ENCODE assay signal across 8 mouse cellular contexts in the genomic region with DNA sequence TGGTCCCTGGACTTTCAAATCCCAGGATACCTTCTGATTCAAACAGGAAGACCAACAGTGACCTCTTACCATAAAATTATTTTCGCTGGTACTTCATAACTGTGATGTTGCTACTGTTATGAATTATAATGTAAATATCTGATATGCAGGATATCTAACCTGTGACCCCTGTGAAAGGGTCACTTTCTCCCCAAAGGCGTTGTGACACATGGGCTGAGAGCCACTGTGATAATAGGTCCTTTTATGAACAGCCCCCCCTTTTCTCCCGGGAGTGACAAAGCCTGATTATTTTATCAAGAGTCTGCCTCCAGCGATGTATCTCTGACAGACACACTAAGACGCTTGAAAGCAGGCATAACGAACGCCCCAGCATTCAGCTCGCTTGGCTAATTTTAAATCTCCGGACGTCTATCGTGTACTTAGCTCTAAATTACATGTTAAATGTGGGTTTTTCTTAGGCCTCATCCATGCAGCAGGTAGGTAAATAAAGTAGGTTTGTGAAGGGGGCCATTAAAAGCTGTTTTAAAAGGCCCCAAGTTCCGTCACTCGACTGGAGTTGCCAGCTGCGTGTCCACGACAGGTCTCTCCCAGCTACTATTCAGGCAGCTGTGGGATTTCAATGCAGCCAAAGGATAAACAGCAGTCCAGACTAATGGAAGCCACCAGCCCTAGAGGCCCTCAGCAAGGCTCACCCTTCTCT. TPM values are rescaled to one million over a fixed set of nuclear protein-coding genes. Genes with fewer than 3 reads are reported as not detected.
DNase-seq lines count a peak whose midpoint lies in the region; ATAC-seq lines count a peak whose summit lies in the region.

No protein-coding gene starts in this region.

- peak overlapping the region; percentile 54 for H3K4me3 ChIP-seq in heart, embryonic 10.5 days
- H3K4me3 ChIP-seq in hindbrain, embryonic 11.5 days (ENCODE audit: low read depth, low read length), result peak overlapping the region; percentile 24

- H3K27me3 ChIP-seq in heart, embryonic 10.5 days (ENCODE audit: insufficient read depth, poor library complexity, severe bottlenecking), result no peaks in the 10 kb centered on the region
- no peaks in the 10 kb centered on the region for H3K27me3 ChIP-seq in hindbrain, embryonic 11.5 days (ENCODE audit: control insufficient read depth, insufficient read depth, low read length)

- H3K27ac ChIP-seq in heart, embryonic 10.5 days, result 0 out of 2 replicates have a peak overlapping the region, but pooled peaks have one; percentile 31
- H3K27ac ChIP-seq in hindbrain, embryonic 11.5 days (ENCODE audit: low read depth, low read length), result peak overlapping the region; percentile 73

- peak; percentile 31 for ATAC-seq in common myeloid progenitor, adult 5-6 weeks (replicated peaks; ENCODE audit: low read depth, poor library complexity, severe bottlenecking)
- ATAC-seq in hindbrain, embryonic 11.5 days (ENCODE audit: low FRiP score), result peak; percentile 66
- ATAC-seq in megakaryocyte-erythroid progenitor cell, adult 5-6 weeks (replicated peaks; ENCODE audit: low FRiP score, low TSS enrichment, poor library complexity, severe bottlenecking), result peak; percentile 51

- 21% methylated on average over 15 of the region's 15 CpGs for WGBS in heart, embryonic 10.5 days
- 24% methylated on average over 15 of the region's 15 CpGs for WGBS in hindbrain, embryonic 11.5 days

- intact Hi-C loops in heart, postnatal 14 days (cut with DNase I), result loop anchor here (1.0 kb wide), 1 partner anchor 55 kb away; no protein-coding TSS in a partner anchor

- H3K9me3 ChIP-seq in heart, embryonic 10.5 days, result no peaks in the 10 kb centered on the region
- H3K9me3 ChIP-seq in hindbrain, embryonic 11.5 days (ENCODE audit: control insufficient read depth, low read length), result no peaks in the 10 kb centered on the region

- H3K4me2 ChIP-seq in hindbrain, embryonic 11.5 days (replicated peaks; ENCODE audit: low read depth, low read length), result peak overlapping the region; percentile 41

- no peak for DNase-seq in heart, embryonic 10.5 days (ENCODE audit: low spot score)
- no peak for DNase-seq in heart, postnatal 14 days
- peak; percentile 63 for DNase-seq in hindbrain, embryonic 11.5 days (ENCODE audit: low spot score)
- DNase-seq in thymus, adult 18-20 months, result no peak
- DNase-seq in ovary, postnatal 10 days (ENCODE audit: low spot score), result no peak
- DNase-seq in layer of hippocampus, postnatal 10 days (ENCODE audit: low spot score in 2 of 2), result no peak

- H3K9ac ChIP-seq in hindbrain, embryonic 11.5 days (ENCODE audit: low read depth, low read length), result peak overlapping the region; percentile 27; the same call in 1 of the 2 replicates

- H3K36me3 ChIP-seq in heart, embryonic 10.5 days, result no peaks in the 10 kb centered on the region
- no peaks in the 10 kb centered on the region for H3K36me3 ChIP-seq in hindbrain, embryonic 11.5 days (ENCODE audit: control insufficient read depth, insufficient read depth, low read length)

- H3K4me1 ChIP-seq in heart, embryonic 10.5 days, result peaks cover 7% of the 10 kb centered on the region; the same call in 1 of the 2 replicates
- H3K4me1 ChIP-seq in hindbrain, embryonic 11.5 days (replicated peaks; ENCODE audit: control insufficient read depth, insufficient read depth, low read length), result no peaks in the 10 kb centered on the region

RNA-seq across cellular contexts. Expression of a gene that starts 24.5 kb away (rescaled TPM):
- 0.14 TPM in 1 of 2 replicates, not detected in the other for polyA plus RNA-seq in heart, embryonic 10.5 days (2016; fragmentation: Nextera tagmentation; extraction: Ambion mirVana)
- total RNA-seq in heart, postnatal 14 days (2021), result under 1 TPM; 0.12 to 0.24 TPM
- total RNA-seq in common myeloid progenitor, adult 5-6 weeks (2017), result not detected in 2 replicates
- 0.51 TPM in 1 of 2 replicates, not detected in the other for polyA plus RNA-seq in hindbrain, embryonic 11.5 days (2014; fragmentation: Nextera tagmentation; extraction: Ambion mirVana)
- not detected in 2 replicates for total RNA-seq in megakaryocyte-erythroid progenitor cell, adult 5-6 weeks (2014; fragmentation: Nextera tagmentation)
- total RNA-seq in megakaryocyte-erythroid progenitor cell, adult 5-6 weeks (2017), result not detected in 2 replicates
- total RNA-seq in layer of hippocampus, postnatal 10 days (2021), result 1 to 10 TPM in 1 of 2 experiments, under 1 TPM in 1; 0.78 to 1.0 TPM

RNA-seq across cellular contexts. Expression of a gene that starts 25.7 kb away (rescaled TPM):
- 22.8 and 29.8 TPM in 2 replicates for polyA plus RNA-seq in heart, embryonic 10.5 days (2016; fragmentation: Nextera tagmentation; extraction: Ambion mirVana)
- 10 to 100 TPM in 1 of 2 experiments, 1 to 10 TPM in 1; 8.8 to 10.5 TPM for total RNA-seq in heart, postnatal 14 days (2021)
- total RNA-seq in common myeloid progenitor, adult 5-6 weeks (2017), result not detected in 2 replicates
- polyA plus RNA-seq in hindbrain, embryonic 11.5 days (2014; fragmentation: Nextera tagmentation; extraction: Ambion mirVana), result 134 and 135 TPM in 2 replicates
- total RNA-seq in megakaryocyte-erythroid progenitor cell, adult 5-6 weeks (2014; fragmentation: Nextera tagmentation), result not detected in 2 replicates
- not detected in 2 replicates for total RNA-seq in megakaryocyte-erythroid progenitor cell, adult 5-6 weeks (2017)
- total RNA-seq in layer of hippocampus, postnatal 10 days (2021), result 10 to 100 TPM; 16.0 to 18.3 TPM
